Mouse (Mus musculus): ENCODE measurements around the gene Sdhb. TPM values are rescaled to one million over a fixed set of nuclear protein-coding genes. Genes with fewer than 3 reads are reported as not detected.

The Sdhb gene
- polyA plus RNA-seq, 1 experiment from 2014 or later = 456 TPM

- H3K4me3 ChIP-seq (replicated peaks; ENCODE audit: low read depth, low read length) = peak overlapping the region; percentile 94
- H3K27ac ChIP-seq (replicated peaks; ENCODE audit: low read depth, low read length) = no peak overlapping the region
- H3K4me2 ChIP-seq (ENCODE audit: low read length) = peak overlapping the region; percentile 92
- H3K36me3 ChIP-seq (ENCODE audit: control insufficient read depth, insufficient read depth, low read length) = peaks cover 12% of the 10 kb centered on the region
- 79% methylated on average over 8 of the region's 8 CpGs for WGBS
- no peaks in the 10 kb centered on the region for H3K9me3 ChIP-seq (ENCODE audit: control insufficient read depth, low read length)
- DNase-seq (no peak), ATAC-seq (ENCODE audit: low FRiP score, low TSS enrichment) (no peak)
- no peaks in the 10 kb centered on the region for H3K27me3 ChIP-seq (ENCODE audit: control insufficient read depth, insufficient read depth, low read length)
- H3K9ac ChIP-seq (replicated peaks; ENCODE audit: low read length) = peak overlapping the region; percentile 91
- H3K4me1 ChIP-seq (ENCODE audit: control insufficient read depth, insufficient read depth, low read length) = peaks cover 14% of the 10 kb centered on the region
These were observed 1.4 kb downstream of the Sdhb start for GRCm38 (mm10) chr4:140962207-140962909.

DNA sequence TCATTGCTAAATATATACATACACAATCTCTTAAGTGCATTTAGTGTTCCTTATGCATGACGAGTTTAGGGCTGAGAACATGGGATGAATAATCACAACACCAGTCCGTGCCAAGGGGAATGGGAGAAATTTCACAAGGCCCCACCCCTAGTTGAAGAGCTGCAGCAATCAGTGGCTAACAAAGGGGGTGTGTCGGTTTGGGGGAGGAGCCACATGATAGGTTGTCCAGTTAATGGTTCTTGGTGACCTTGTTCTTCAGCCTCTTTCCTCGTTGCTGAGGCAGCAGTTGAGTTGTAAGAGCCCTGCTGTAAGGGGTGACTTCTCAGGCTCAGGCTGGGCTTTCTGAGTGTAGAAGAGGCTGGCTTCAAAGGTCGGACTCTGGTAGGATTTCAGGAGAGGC lies 1.9 kb downstream of the Sdhb start:
- Histone ChIP-seq H3K9ac (replicated peaks; ENCODE audit: low read length) (no peak overlapping the region), H3K4me1 (ENCODE audit: control insufficient read depth, insufficient read depth, low read length) (peaks cover 14% of the 10 kb centered on the region), H3K36me3 (ENCODE audit: control insufficient read depth, insufficient read depth, low read length) (peaks cover 18% of the 10 kb centered on the region), H3K27ac (replicated peaks; ENCODE audit: low read depth, low read length) (no peak overlapping the region), H3K4me2 (ENCODE audit: low read length) (peak overlapping the region; percentile 92; the same call in 1 of the 2 replicates), H3K4me3 (replicated peaks; ENCODE audit: low read depth, low read length) (no peak overlapping the region), H3K9me3 (ENCODE audit: control insufficient read depth, low read length) (no peaks in the 10 kb centered on the region), H3K27me3 (ENCODE audit: control insufficient read depth, insufficient read depth, low read length) (no peaks in the 10 kb centered on the region)
- 57% methylated on average over 5 of the region's 5 CpGs for WGBS
- no peak for DNase-seq
- no peak for ATAC-seq (ENCODE audit: low FRiP score, low TSS enrichment)

DNA sequence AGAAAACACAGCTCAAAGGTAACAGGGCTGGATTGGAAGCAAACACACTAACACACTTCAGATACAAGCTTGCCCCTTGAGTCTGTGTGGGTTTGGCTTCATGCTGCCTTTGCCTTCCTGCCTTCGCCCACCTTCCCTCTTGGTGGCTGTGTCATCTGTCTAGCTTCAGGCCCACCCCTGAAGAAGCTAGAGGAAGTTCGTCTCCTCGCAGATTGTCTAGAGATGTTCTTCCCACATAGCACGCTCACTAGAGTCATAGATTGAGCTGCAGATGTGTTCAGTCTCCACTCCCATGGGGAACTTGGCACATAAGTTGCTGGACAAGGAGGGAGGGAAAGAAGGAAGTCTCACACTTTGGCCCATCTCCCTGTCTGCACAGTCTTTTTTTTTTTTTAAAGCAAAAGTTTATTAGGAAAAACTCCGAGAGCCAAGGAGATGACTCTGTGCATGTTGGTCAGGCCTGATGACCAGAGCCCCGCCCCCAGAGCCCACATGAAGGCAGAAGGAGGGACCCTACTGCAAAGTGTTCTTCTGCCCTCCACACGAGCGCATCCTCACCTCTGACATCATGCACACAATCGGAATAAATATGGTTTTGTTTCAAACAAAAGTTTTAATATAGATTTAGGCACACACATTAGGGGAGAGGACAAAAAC lies 3.1 kb downstream of the Sdhb start:
- Histone ChIP-seq H3K27ac (replicated peaks; ENCODE audit: low read depth, low read length) (no peak overlapping the region), H3K4me1 (ENCODE audit: control insufficient read depth, insufficient read depth, low read length) (peaks cover 14% of the 10 kb centered on the region), H3K4me2 (ENCODE audit: low read length) (no peak overlapping the region), H3K4me3 (replicated peaks; ENCODE audit: low read depth, low read length) (no peak overlapping the region), H3K36me3 (ENCODE audit: control insufficient read depth, insufficient read depth, low read length) (peaks cover 28% of the 10 kb centered on the region), H3K9me3 (ENCODE audit: control insufficient read depth, low read length) (no peaks in the 10 kb centered on the region), H3K9ac (replicated peaks; ENCODE audit: low read length) (no peak overlapping the region), H3K27me3 (ENCODE audit: control insufficient read depth, insufficient read depth, low read length) (no peaks in the 10 kb centered on the region)
- DNase-seq (no peak), ATAC-seq (ENCODE audit: low FRiP score, low TSS enrichment) (no peak)
- WGBS = 81% methylated on average over 9 of the region's 9 CpGs

- Histone ChIP-seq H3K9me3 (ENCODE audit: control insufficient read depth, low read length) (no peaks in the 10 kb centered on the region), H3K27ac (replicated peaks; ENCODE audit: low read depth, low read length) (0 out of 2 replicates have a peak overlapping the region, but pooled peaks have one; percentile 14), H3K27me3 (ENCODE audit: control insufficient read depth, insufficient read depth, low read length) (no peaks in the 10 kb centered on the region), H3K9ac (replicated peaks; ENCODE audit: low read length) (no peak overlapping the region), H3K4me3 (replicated peaks; ENCODE audit: low read depth, low read length) (no peak overlapping the region), H3K4me1 (ENCODE audit: control insufficient read depth, insufficient read depth, low read length) (peaks cover 14% of the 10 kb centered on the region), H3K4me2 (ENCODE audit: low read length) (no peak overlapping the region), H3K36me3 (ENCODE audit: control insufficient read depth, insufficient read depth, low read length) (peaks cover 33% of the 10 kb centered on the region)
- 11% methylated on average over 7 of the region's 7 CpGs for WGBS
- DNase-seq (peak; percentile 91), ATAC-seq (ENCODE audit: low FRiP score, low TSS enrichment) (no peak)
These were observed 3.6 kb downstream of the Sdhb start for GRCm38 (mm10) chr4:140964620-140965019.

GRCm38 (mm10) chr4:140967386-140968159 lies 6.6 kb downstream of the Sdhb start:
- DNase-seq (no peak), ATAC-seq (ENCODE audit: low FRiP score, low TSS enrichment) (no peak)
- no peak overlapping the region for H3K27ac ChIP-seq (replicated peaks; ENCODE audit: low read depth, low read length)
- H3K4me2 ChIP-seq (ENCODE audit: low read length) = no peak overlapping the region
- H3K4me3 ChIP-seq (replicated peaks; ENCODE audit: low read depth, low read length) = no peak overlapping the region
- H3K36me3 ChIP-seq (ENCODE audit: control insufficient read depth, insufficient read depth, low read length) = peaks cover 62% of the 10 kb centered on the region
- H3K4me1 ChIP-seq (ENCODE audit: control insufficient read depth, insufficient read depth, low read length) = peaks cover 1% of the 10 kb centered on the region
- no peaks in the 10 kb centered on the region for H3K27me3 ChIP-seq (ENCODE audit: control insufficient read depth, insufficient read depth, low read length)
- WGBS = 91% methylated on average over 11 of the region's 11 CpGs
- H3K9me3 ChIP-seq (ENCODE audit: control insufficient read depth, low read length) = no peaks in the 10 kb centered on the region
- H3K9ac ChIP-seq (replicated peaks; ENCODE audit: low read length) = no peak overlapping the region

GRCm38 (mm10) chr4:140971691-140972090 lies 10.7 kb downstream of the Sdhb start:
- H3K4me3 ChIP-seq (replicated peaks; ENCODE audit: low read depth, low read length) = no peak overlapping the region
- no peak overlapping the region for H3K27ac ChIP-seq (replicated peaks; ENCODE audit: low read depth, low read length)
- WGBS = 86% methylated on average over 13 of the region's 13 CpGs
- peaks cover 96% of the 10 kb centered on the region for H3K36me3 ChIP-seq (ENCODE audit: control insufficient read depth, insufficient read depth, low read length)
- no peaks in the 10 kb centered on the region for H3K9me3 ChIP-seq (ENCODE audit: control insufficient read depth, low read length)
- H3K9ac ChIP-seq (replicated peaks; ENCODE audit: low read length) = no peak overlapping the region
- no peak for ATAC-seq (ENCODE audit: low FRiP score, low TSS enrichment)
- H3K4me1 ChIP-seq (ENCODE audit: control insufficient read depth, insufficient read depth, low read length) = no peaks in the 10 kb centered on the region
- no peak overlapping the region for H3K4me2 ChIP-seq (ENCODE audit: low read length)
- no peaks in the 10 kb centered on the region for H3K27me3 ChIP-seq (ENCODE audit: control insufficient read depth, insufficient read depth, low read length)
- no peak for DNase-seq

GRCm38 (mm10) chr4:140974408-140974807 lies 13.4 kb downstream of the Sdhb start:
- Histone ChIP-seq H3K36me3 (ENCODE audit: control insufficient read depth, insufficient read depth, low read length) (peaks cover 97% of the 10 kb centered on the region), H3K27me3 (ENCODE audit: control insufficient read depth, insufficient read depth, low read length) (no peaks in the 10 kb centered on the region), H3K4me3 (replicated peaks; ENCODE audit: low read depth, low read length) (no peak overlapping the region), H3K9ac (replicated peaks; ENCODE audit: low read length) (no peak overlapping the region), H3K27ac (replicated peaks; ENCODE audit: low read depth, low read length) (no peak overlapping the region), H3K9me3 (ENCODE audit: control insufficient read depth, low read length) (no peaks in the 10 kb centered on the region), H3K4me1 (ENCODE audit: control insufficient read depth, insufficient read depth, low read length) (no peaks in the 10 kb centered on the region), H3K4me2 (ENCODE audit: low read length) (no peak overlapping the region)
- DNase-seq (no peak), ATAC-seq (ENCODE audit: low FRiP score, low TSS enrichment) (no peak)
- WGBS = 95% methylated on average over 6 of the region's 6 CpGs

GRCm38 (mm10) chr4:140975356-140975755 lies 14.4 kb downstream of the Sdhb start:
- H3K4me3 ChIP-seq (replicated peaks; ENCODE audit: low read depth, low read length) = no peak overlapping the region
- no peaks in the 10 kb centered on the region for H3K4me1 ChIP-seq (ENCODE audit: control insufficient read depth, insufficient read depth, low read length)
- H3K9me3 ChIP-seq (ENCODE audit: control insufficient read depth, low read length) = no peaks in the 10 kb centered on the region
- ATAC-seq (ENCODE audit: low FRiP score, low TSS enrichment) = no peak
- no peak overlapping the region for H3K4me2 ChIP-seq (ENCODE audit: low read length)
- no peaks in the 10 kb centered on the region for H3K27me3 ChIP-seq (ENCODE audit: control insufficient read depth, insufficient read depth, low read length)
- peaks cover 97% of the 10 kb centered on the region for H3K36me3 ChIP-seq (ENCODE audit: control insufficient read depth, insufficient read depth, low read length)
- no peak overlapping the region for H3K9ac ChIP-seq (replicated peaks; ENCODE audit: low read length)
- WGBS = 96% methylated on average over 7 of the region's 7 CpGs
- no peak overlapping the region for H3K27ac ChIP-seq (replicated peaks; ENCODE audit: low read depth, low read length)
- no peak for DNase-seq

Measured in midbrain, embryonic 14.5 days (tissue).